Mouse (Mus musculus): ENCODE measurements around the gene Nacc2. TPM values are rescaled to one million over a fixed set of nuclear protein-coding genes. Genes with fewer than 3 reads are reported as not detected.

Nacc2 gene
- polyA plus RNA-seq, 1 experiment from 2014 or later: 10.9 TPM

DNA sequence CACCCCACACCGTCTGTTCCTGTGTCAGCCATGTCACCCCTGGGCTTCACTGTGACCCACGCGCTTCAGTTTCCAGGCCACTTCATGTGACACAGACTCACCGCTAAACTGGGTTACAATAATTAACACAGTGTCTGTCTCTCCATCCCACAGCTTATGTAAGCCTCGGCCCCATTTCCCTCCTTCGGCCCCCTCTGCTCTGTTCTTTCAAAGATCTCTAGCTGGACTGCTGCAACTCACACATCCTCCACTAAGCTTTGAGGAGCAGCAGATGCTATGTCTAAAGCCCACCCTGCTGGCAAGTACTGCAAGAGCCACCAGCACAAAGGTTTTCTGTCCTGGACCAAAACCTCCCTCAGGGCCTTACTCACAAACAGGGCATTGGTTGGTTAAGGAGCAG, 7.8 kb downstream of the Nacc2 start:
- no peak for ATAC-seq (ENCODE audit: low read depth)

DNA sequence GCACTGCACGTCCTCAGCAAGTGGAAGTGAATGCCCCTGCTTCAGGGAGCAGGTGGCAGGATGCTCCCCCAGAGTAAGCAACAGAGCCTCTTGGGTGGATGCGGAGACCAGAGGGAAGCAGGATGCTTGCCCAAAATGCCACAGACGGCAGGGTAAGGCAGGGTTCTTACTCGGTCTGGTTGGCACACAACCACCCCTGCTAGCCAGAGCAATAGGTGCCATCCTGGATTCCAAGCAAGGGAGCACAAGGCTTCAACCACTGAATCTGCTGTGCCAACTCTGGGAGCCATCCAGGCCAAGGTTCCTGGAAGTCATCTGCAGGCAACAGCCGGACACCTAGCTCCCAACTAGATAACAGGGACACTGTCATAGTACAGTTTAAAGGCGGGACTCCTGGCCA, 14.8 kb downstream of the Nacc2 start:
- ATAC-seq (ENCODE audit: low read depth): no peak
- no peak overlapping the region for H3K27ac ChIP-seq (ENCODE audit: low read length)
- no peak overlapping the region for H3K4me2 ChIP-seq (ENCODE audit: low read depth, low read length)
- no peaks in the 10 kb centered on the region for H3K36me3 ChIP-seq (ENCODE audit: control insufficient read depth, insufficient read depth, low read length)
- H3K9me3 ChIP-seq (ENCODE audit: control insufficient read depth, low read length): no peaks in the 10 kb centered on the region
- WGBS: 79% methylated on average over 6 of the region's 6 CpGs
- no peaks in the 10 kb centered on the region for H3K27me3 ChIP-seq (ENCODE audit: control insufficient read depth, insufficient read depth, low read depth, low read length)
- no peaks in the 10 kb centered on the region for H3K4me1 ChIP-seq (replicated peaks; ENCODE audit: control insufficient read depth, insufficient read depth, low read length)
- no peak overlapping the region for H3K9ac ChIP-seq (ENCODE audit: low read length)
- H3K4me3 ChIP-seq (ENCODE audit: low read length): no peak overlapping the region

More for the DNA sequence above, 7.8 kb downstream of the Nacc2 start:
- H3K9me3 ChIP-seq (ENCODE audit: control insufficient read depth, low read length): no peaks in the 10 kb centered on the region
- no peak overlapping the region for H3K9ac ChIP-seq (ENCODE audit: low read length)
- no peaks in the 10 kb centered on the region for H3K36me3 ChIP-seq (ENCODE audit: control insufficient read depth, insufficient read depth, low read length)
- H3K4me1 ChIP-seq (replicated peaks; ENCODE audit: control insufficient read depth, insufficient read depth, low read length): peaks cover 4% of the 10 kb centered on the region
- 79% methylated on average over 6 of the region's 6 CpGs for WGBS
- H3K4me2 ChIP-seq (ENCODE audit: low read depth, low read length): no peak overlapping the region
- no peaks in the 10 kb centered on the region for H3K27me3 ChIP-seq (ENCODE audit: control insufficient read depth, insufficient read depth, low read depth, low read length)
- H3K4me3 ChIP-seq (ENCODE audit: low read length): no peak overlapping the region
- H3K27ac ChIP-seq (ENCODE audit: low read length): no peak overlapping the region

DNA sequence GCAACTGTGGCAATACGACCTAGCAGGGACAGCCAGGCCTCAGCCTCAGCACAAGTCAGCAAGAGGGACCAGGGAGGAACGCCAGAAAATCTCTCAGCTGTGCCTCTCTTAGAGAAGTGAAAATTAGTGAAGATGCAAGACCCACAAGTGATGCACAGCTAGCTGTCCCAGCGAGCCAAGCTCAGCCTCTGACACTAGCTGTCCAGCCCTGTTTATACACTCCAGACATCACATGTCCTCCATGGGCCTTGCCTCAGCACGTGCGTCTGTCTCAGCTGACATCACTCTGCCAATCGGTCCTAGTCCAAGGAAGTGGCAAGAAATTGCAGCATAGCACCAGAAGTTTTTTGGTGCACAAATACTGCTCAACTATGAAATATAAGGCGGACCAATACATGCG, 16.0 kb downstream of the Nacc2 start:
- WGBS: 60% methylated on average over 8 of the region's 8 CpGs
- Histone ChIP-seq H3K4me3 (ENCODE audit: low read length) (no peak overlapping the region), H3K27me3 (ENCODE audit: control insufficient read depth, insufficient read depth, low read depth, low read length) (no peaks in the 10 kb centered on the region), H3K9ac (ENCODE audit: low read length) (no peak overlapping the region), H3K27ac (ENCODE audit: low read length) (no peak overlapping the region), H3K4me1 (replicated peaks; ENCODE audit: control insufficient read depth, insufficient read depth, low read length) (no peaks in the 10 kb centered on the region), H3K36me3 (ENCODE audit: control insufficient read depth, insufficient read depth, low read length) (no peaks in the 10 kb centered on the region), H3K4me2 (ENCODE audit: low read depth, low read length) (no peak overlapping the region), H3K9me3 (ENCODE audit: control insufficient read depth, low read length) (no peaks in the 10 kb centered on the region)
- no peak for ATAC-seq (ENCODE audit: low read depth)

DNA sequence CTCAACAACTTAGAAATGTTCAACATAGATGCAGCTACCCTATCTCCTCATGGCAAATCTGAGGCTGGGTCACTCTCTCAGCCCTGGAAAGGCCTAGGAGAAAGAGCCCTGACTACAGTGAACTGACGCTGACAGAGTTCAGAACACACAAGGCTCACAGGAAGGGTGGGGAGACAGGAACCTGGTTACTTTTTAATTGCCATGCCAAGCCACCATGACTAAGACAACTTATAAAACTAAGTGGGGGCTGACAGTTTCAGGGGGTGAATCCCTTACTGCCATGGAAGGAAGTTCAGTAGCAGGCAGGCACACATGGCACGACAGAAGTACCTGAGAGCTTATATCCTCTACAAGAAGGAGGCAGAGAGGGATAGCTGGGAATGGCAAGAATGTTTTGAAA, 16.8 kb downstream of the Nacc2 start:
- Histone ChIP-seq H3K27me3 (ENCODE audit: control insufficient read depth, insufficient read depth, low read depth, low read length) (no peaks in the 10 kb centered on the region), H3K9ac (ENCODE audit: low read length) (no peak overlapping the region), H3K27ac (ENCODE audit: low read length) (no peak overlapping the region), H3K9me3 (ENCODE audit: control insufficient read depth, low read length) (no peaks in the 10 kb centered on the region), H3K4me1 (replicated peaks; ENCODE audit: control insufficient read depth, insufficient read depth, low read length) (no peaks in the 10 kb centered on the region), H3K4me2 (ENCODE audit: low read depth, low read length) (no peak overlapping the region), H3K4me3 (ENCODE audit: low read length) (no peak overlapping the region), H3K36me3 (ENCODE audit: control insufficient read depth, insufficient read depth, low read length) (no peaks in the 10 kb centered on the region)
- no peak for ATAC-seq (ENCODE audit: low read depth)
- WGBS: 86% methylated on average over 2 of the region's 2 CpGs

DNA sequence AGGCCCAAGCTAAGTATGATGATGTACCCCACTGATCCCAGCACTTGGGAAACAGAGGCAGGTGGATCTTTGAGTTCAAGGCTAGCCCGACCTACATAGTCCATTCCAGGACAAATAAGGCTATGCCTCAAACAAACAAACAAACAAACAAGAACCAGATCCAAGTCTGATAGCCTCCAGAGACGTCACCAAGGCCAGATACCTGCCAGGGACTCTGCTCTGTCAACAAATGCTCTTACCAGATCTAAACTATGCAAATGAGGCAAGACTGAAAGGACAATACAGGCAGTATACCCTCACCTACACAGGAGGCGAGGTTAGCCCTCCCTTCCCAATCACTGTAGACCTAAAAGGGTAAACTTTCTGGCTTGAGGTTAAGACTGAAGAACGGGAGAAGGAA, 22.7 kb downstream of the Nacc2 start:
- H3K4me2 ChIP-seq (ENCODE audit: low read depth, low read length): no peak overlapping the region
- H3K27me3 ChIP-seq (ENCODE audit: control insufficient read depth, insufficient read depth, low read depth, low read length): no peaks in the 10 kb centered on the region
- H3K4me1 ChIP-seq (replicated peaks; ENCODE audit: control insufficient read depth, insufficient read depth, low read length): no peaks in the 10 kb centered on the region
- no peaks in the 10 kb centered on the region for H3K36me3 ChIP-seq (ENCODE audit: control insufficient read depth, insufficient read depth, low read length)
- H3K9me3 ChIP-seq (ENCODE audit: control insufficient read depth, low read length): no peaks in the 10 kb centered on the region
- ATAC-seq (ENCODE audit: low read depth): no peak
- no peak overlapping the region for H3K9ac ChIP-seq (ENCODE audit: low read length)
- H3K27ac ChIP-seq (ENCODE audit: low read length): no peak overlapping the region
- H3K4me3 ChIP-seq (ENCODE audit: low read length): no peak overlapping the region
- 55% methylated on average over 4 of the region's 4 CpGs for WGBS

DNA sequence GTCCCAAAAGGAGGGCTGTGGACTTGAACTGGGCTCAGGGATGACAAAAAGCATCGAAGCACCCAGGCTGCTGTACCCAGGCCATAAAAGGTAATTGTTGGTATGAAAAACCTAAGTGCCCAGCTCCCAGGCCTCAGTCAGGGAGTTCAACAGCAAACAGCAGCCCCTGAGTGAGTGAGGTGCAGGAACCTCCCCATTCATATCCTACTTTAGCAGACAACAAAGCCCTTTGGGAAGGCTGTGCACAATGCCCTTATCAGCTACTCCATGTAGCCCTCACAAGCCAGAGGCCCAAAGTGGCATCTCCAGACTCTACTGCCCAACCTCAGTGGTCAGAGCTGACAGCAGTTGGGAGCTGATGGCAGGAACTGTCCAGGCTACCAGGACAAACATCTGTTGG, 23.2 kb downstream of the Nacc2 start:
- Histone ChIP-seq H3K4me2 (ENCODE audit: low read depth, low read length) (no peak overlapping the region), H3K27ac (ENCODE audit: low read length) (no peak overlapping the region), H3K4me3 (ENCODE audit: low read length) (no peak overlapping the region), H3K4me1 (replicated peaks; ENCODE audit: control insufficient read depth, insufficient read depth, low read length) (no peaks in the 10 kb centered on the region), H3K36me3 (ENCODE audit: control insufficient read depth, insufficient read depth, low read length) (no peaks in the 10 kb centered on the region), H3K27me3 (ENCODE audit: control insufficient read depth, insufficient read depth, low read depth, low read length) (no peaks in the 10 kb centered on the region), H3K9me3 (ENCODE audit: control insufficient read depth, low read length) (no peaks in the 10 kb centered on the region), H3K9ac (ENCODE audit: low read length) (no peak overlapping the region)
- 65% methylated on average over 1 of the region's 1 CpGs for WGBS
- no peak for ATAC-seq (ENCODE audit: low read depth)

DNA sequence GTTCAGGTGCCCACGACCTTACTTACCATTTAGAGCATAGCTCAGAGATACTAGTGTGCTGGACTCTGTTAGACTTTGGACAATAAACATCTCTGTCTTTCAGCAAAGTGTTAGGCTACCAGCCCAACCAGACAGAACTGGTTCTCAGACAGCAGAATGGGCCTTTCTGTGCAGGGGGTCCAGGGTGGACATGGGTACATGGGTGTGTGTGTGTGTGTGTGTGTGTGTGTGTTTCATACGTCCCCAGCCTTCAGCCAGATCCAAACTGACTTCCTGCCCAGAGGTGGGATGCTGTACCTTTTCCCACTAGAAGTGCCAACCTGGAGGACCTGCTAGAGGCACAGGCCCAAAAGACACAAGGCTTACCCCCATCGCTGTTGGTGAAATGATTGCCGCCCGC, 23.8 kb downstream of the Nacc2 start:
- 86% methylated on average over 5 of the region's 5 CpGs for WGBS
- no peak for ATAC-seq (ENCODE audit: low read depth)
- Histone ChIP-seq H3K9me3 (ENCODE audit: control insufficient read depth, low read length) (no peaks in the 10 kb centered on the region), H3K4me1 (replicated peaks; ENCODE audit: control insufficient read depth, insufficient read depth, low read length) (no peaks in the 10 kb centered on the region), H3K27me3 (ENCODE audit: control insufficient read depth, insufficient read depth, low read depth, low read length) (no peaks in the 10 kb centered on the region), H3K9ac (ENCODE audit: low read length) (no peak overlapping the region), H3K4me3 (ENCODE audit: low read length) (no peak overlapping the region), H3K4me2 (ENCODE audit: low read depth, low read length) (no peak overlapping the region), H3K27ac (ENCODE audit: low read length) (no peak overlapping the region), H3K36me3 (ENCODE audit: control insufficient read depth, insufficient read depth, low read length) (no peaks in the 10 kb centered on the region)

DNA sequence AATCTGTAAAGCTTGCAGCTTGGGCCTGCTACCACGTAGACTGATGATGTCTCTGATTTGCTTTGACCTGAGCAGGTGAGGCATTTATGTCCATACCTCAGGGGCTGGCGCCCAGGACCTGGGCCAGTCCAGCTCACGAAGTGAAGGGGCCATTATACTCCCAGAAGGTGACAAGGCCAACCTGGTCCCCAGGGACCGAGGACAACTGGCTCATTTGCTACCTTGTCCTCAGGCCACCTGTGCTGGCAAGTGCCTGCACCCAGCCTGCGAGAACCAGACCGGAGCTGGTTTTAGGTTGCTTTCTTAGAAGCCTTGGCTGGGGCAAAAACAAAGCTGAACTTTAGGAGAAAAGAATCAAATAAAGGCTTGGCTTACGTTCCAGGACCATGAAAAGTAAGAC, 29.1 kb downstream of the Nacc2 start:
- H3K9ac ChIP-seq (ENCODE audit: low read length): no peak overlapping the region
- H3K4me3 ChIP-seq (ENCODE audit: low read length): no peak overlapping the region
- H3K9me3 ChIP-seq (ENCODE audit: control insufficient read depth, low read length): no peaks in the 10 kb centered on the region
- no peaks in the 10 kb centered on the region for H3K36me3 ChIP-seq (ENCODE audit: control insufficient read depth, insufficient read depth, low read length)
- WGBS: 79% methylated on average over 7 of the region's 7 CpGs
- H3K27me3 ChIP-seq (ENCODE audit: control insufficient read depth, insufficient read depth, low read depth, low read length): no peaks in the 10 kb centered on the region; the same call in 1 of the 2 replicates
- ATAC-seq (ENCODE audit: low read depth): no peak
- H3K27ac ChIP-seq (ENCODE audit: low read length): no peak overlapping the region
- peaks cover 6% of the 10 kb centered on the region; the same call in 1 of the 2 replicates for H3K4me1 ChIP-seq (replicated peaks; ENCODE audit: control insufficient read depth, insufficient read depth, low read length)
- no peak overlapping the region for H3K4me2 ChIP-seq (ENCODE audit: low read depth, low read length)

DNA sequence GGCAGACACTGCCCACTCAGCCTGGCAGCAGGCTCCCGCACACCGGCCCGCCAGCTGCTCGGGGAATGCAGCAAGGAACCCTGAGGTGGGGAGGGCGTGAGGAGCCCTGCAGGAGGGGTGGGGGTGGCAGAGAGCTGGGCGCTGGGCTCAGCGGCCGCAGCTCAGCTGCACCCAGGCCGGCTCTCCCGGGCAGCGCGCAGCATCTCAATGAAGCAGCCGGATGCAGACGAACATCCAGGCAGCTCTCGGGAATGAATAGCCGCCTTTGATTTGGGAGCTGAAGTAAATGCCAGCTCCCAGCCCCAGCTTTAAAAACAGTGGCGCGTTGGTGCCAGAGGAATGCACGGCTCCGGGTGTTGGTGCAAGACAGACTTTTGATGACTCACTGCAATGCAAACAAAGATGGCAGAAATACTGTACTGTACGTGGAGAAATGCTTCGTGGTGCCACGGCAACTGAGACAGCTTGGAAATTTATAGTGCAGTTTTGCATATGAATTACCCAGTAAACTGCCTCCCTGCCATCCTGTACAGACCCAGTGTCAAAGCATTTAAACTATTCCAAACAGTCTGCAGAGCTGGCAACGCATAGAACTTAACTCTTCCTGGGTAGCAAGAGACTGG, 31.1 kb downstream of the Nacc2 start:
- Histone ChIP-seq H3K4me3 (ENCODE audit: low read length) (peak overlapping the region; percentile 57), H3K27me3 (ENCODE audit: control insufficient read depth, insufficient read depth, low read depth, low read length) (no peaks in the 10 kb centered on the region; the same call in 1 of the 2 replicates), H3K27ac (ENCODE audit: low read length) (peak overlapping the region; percentile 89), H3K36me3 (ENCODE audit: control insufficient read depth, insufficient read depth, low read length) (no peaks in the 10 kb centered on the region), H3K4me2 (ENCODE audit: low read depth, low read length) (peak overlapping the region; percentile 94), H3K4me1 (replicated peaks; ENCODE audit: control insufficient read depth, insufficient read depth, low read length) (peaks cover 6% of the 10 kb centered on the region; the same call in 1 of the 2 replicates), H3K9ac (ENCODE audit: low read length) (peak overlapping the region; percentile 72), H3K9me3 (ENCODE audit: control insufficient read depth, low read length) (no peaks in the 10 kb centered on the region)
- peak; percentile 78 for ATAC-seq (ENCODE audit: low read depth)
- WGBS: 1% methylated on average over 24 of the region's 24 CpGs
